Mouse (Mus musculus): ENCODE data around the gene Mep1a.
A peak's percentile ranks its signal among the peaks of the same experiment; 100 is the strongest.
"Not testable (repeated sequence)": the region's sequence is repeated elsewhere in the genome, so short reads cannot be mapped to it uniquely, and the experiment has no call there.

Mep1a gene

GRCm38 (mm10) chr17:43502592-43502991 lies at the start of gene Mep1a:
Gene Mep1a, minus strand, starts transcription at chr17:43502812.
- no peak for DNase-seq (ENCODE audit: low spot score)

- no peak for DNase-seq (ENCODE audit: low spot score)
These were observed 48.6 kb upstream of the Mep1a start for GRCm38 (mm10) chr17:43551122-43551630.

- no peak for DNase-seq (ENCODE audit: low spot score)
These were observed 41.4 kb upstream of the Mep1a start for GRCm38 (mm10) chr17:43544040-43544439.

DNA sequence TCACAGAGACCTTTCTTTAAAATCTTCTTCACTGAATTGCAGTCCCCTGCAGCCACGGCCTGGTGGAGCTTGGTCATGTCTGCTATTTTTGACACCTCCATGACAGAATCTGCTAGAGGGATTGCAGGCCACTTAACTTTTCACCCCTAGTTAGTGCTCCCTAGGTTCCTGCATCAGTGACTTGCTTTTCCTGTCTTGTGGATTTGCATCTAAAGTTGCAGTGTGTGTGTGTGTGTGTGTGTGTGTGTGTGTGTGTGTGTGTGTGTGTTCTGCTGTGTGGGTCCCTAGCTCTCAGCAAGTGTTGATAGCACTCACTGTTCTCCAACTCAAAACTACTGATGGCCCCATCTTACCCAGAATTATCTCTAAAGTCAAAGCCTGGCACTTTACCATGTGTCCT lies 40.9 kb upstream of the Mep1a start, which contains the start of gene Ankrd66:
Ankrd66 (minus strand) TSS at position 101 of the 400 bp plus-strand sequence.
- DNase-seq (ENCODE audit: low spot score): no peak

GRCm38 (mm10) chr17:43538767-43539166 lies 36.2 kb upstream of the Mep1a start:
- no peak for DNase-seq (ENCODE audit: low spot score)

- not testable (repeated sequence) for DNase-seq (ENCODE audit: low spot score)
These were observed 34.2 kb upstream of the Mep1a start for GRCm38 (mm10) chr17:43536841-43537240.

DNA sequence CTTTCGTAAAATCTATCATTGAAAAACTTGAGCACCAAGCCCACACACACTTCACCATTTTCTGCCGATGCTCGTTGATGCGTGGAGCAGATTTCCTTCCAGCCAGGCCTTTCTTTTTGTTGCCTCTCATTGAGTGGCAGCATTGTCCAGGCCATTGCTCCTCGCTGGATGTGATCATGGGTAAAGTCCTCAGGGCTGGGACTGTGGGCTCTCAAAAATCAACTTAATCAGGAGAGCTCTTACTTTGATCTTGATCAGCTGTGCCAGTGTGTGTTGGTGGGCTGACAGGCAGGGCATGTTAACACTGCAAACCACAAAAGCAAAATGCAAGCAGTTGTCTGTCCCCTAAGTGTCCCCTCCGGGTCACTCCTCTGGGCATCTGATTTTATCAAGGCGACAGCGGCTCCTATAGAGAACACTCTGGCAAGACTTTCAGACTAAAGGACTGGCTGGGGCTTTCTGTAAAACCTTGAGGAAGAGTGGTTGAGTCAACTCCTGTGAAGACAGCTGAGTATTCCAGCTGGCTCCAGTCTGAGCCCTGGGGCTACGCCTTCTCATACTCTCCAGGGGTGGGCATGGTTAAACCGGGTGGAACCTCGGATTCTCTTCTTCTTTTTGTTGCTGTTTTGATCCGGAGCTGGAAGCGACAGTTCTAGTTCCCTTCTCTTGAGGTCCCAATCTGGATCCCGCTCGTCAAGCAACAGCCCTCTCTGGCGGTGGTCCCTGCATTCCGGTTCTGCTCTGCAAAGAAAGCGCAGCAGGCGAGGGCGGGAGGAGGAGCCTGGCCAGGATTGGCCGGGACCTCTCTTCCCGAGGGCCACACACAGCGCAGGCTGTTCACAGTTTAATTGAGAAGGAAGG lies 32.0 kb upstream of the Mep1a start:
- peak; percentile 50 for DNase-seq (ENCODE audit: low spot score)

- DNase-seq (ENCODE audit: low spot score): no peak
These were observed 28.6 kb upstream of the Mep1a start for GRCm38 (mm10) chr17:43531192-43531591.

DNA sequence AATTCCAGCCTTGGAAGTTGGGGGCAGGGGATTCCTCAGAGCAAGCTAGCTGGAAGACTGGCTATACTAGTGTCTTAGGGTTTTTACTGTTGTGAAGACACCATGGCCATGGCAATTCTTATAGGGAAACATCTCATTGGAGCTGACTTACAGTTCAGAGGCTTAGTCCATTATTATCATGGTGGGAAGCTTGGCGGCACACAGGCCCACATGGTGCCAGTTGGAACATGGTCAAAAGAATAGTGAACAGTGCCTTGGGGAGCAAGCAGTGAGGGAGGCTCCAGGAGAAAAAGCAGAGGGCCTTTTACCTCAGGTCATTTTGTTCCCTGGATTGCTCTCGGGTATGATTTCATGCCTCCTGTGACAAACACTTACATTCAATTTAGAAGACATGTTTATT lies 27.9 kb upstream of the Mep1a start:
- DNase-seq (ENCODE audit: low spot score): no peak

DNA sequence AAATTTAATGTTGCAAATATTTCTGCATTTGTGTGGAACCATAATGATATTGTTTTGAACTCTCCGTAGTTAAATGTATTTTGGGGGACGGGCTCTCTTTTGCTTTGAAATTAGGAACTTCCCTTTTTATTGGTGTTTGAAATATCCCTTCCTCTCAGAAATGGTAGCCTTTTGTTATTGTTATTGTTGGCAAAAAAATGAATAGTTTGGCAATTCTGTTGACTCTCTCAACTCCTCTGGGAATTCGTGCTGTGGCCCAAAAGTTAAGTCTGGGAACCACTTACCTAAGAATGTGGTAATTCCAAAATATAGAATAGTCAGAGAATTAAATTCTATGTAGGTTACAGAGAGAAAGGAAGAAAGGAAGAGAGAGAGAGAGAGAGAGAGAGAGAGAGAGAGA lies 17.6 kb upstream of the Mep1a start:
- no peak for DNase-seq (ENCODE audit: low spot score)

DNA sequence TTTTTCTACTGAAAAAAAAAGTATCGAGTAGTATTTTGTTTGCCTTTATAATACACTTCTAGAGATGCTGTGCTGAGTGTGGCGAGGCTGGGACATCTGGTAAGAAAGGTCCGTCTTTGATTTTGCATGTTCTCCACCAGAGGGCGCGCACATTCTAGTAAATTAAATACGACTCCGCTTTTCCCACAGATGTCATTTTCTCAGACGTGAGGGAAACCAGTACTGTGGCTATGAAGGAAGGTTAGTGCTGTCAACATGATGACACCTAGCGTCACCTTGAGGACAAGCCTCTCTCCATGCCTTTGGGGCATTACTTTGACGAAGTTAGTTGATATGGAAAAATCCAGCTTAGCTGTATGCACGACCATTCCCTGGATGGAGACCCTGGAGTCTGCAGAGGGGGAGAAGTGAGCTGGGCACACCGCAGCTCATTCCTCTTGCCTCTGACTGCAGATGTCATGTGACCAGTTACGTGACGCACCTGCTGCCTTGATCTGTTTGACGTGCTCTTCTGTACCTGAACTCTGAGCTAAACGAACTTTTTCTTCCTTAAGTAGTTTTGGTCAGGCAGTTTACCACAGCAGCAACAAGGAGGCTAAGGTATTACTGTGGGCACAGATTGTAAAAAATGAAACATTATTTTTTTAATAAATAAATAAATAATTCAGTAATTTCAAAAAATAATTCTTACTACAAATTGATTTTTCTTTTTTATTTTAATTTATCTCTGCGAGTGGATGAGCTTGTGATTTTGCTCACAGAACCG lies 16.2 kb upstream of the Mep1a start:
- peak; percentile 49 for DNase-seq (ENCODE audit: low spot score)

- no peak for DNase-seq (ENCODE audit: low spot score)
These were observed 8.2 kb upstream of the Mep1a start for GRCm38 (mm10) chr17:43510782-43511181.

DNA sequence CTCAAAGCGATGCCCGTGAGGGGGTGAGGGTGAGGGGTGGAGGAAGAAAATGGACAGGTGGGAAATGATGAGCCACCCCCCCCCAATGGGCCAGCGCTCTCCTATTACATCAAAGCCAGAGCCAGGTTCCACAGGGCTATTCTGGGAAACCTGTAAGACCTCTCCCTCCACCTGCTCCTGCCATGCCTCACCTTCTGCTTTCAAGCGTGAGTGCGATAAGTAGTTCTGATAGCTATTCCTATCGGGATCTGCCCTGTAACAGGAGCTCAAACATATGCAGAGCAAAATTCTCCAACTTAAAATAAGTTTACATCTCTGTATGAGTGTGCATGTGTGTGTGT lies 2.0 kb upstream of the Mep1a start:
- no peak for DNase-seq (ENCODE audit: low spot score)

DNA sequence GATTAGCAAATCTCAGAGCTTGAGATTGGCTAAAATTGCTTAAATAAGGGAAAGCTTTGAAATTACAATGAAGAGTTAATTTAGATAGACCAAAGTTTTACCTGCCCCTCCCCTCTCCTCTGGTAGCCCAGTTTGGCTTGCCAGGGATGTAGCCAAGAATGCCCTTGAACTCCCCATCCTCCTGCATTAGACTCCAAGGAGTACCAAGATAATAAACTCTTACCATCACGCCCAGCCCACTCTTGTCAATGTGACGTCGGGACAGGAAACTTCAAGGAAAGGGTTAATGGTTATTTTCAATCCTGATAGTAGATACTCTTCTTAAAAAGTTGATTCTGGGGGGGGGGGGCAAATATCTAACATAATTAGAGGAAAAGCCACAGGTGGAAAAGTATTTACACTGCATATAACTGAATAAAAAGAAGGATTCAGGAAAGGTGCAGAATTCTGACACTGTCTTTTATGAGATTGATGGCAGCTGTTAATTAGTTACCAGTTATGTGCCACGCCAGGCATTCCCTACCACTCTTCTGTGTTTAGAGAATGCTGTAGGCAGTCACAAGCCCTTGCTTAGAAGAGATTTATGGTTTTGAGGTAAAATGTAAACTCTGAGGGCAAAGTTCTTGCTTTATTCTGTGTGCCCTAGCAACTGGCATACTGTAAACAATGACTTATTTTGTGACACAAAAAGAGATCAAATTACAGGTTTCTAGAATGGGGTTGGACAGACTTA lies 1.4 kb upstream of the Mep1a start:
- no peak for DNase-seq (ENCODE audit: low spot score)

DNA sequence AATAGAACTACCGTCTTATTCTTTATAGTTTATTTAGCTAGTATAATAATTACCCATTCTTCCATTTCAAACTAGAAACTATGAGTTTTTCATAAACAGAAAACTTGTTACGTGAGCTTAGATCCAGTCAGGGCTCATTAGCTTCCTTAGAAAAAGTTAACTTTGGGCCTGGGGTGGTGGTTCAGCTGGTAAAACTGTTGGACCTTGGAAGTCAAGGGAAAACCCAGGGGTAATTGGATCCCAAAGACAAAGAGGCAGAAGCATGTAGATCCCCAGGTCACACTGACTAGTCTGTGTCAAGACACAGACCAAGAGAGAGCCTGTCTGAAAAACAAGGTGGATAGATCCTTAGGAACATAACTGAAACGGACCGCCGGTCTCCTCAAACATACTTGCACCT lies 981 bp downstream of the Mep1a start:
- DNase-seq (ENCODE audit: low spot score): no peak

DNA sequence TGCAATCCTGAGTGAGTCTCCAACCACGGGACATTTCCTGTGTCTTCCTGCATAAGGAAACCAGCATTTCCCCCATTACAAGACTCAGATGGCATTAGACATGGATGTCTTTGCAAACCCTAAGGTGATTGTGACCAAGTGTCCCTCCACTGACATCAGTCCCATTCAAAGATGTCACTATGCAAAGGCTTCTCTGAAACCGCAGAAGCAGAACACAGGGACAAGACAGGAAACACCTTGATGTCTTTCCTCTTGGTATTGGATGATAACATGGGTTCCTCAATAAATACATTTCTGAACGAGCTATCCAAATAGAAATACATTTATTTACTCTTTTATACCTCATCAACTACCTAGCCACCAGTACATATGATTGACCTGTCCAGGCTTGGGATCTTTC lies 1.4 kb downstream of the Mep1a start:
- DNase-seq (ENCODE audit: low spot score): no peak

DNA sequence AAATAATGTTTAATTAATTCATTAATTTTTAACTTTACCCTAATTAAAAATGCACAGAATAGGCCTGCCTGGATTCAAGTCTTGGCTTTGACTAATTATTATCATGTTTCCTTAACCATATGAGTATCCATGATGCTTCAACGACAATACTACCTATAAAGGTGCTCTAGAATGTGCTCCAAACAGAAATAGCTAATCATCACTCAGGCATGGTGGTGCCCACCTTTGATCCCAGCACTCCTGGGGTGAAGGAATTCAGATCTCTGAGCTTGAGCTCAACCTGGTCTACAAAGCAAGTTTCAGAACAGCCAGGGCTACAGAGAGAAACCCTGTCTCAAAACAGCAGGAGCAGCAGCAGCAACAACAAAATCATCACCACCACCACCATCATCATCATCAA lies 2.1 kb downstream of the Mep1a start:
- no peak for DNase-seq (ENCODE audit: low spot score)

DNA sequence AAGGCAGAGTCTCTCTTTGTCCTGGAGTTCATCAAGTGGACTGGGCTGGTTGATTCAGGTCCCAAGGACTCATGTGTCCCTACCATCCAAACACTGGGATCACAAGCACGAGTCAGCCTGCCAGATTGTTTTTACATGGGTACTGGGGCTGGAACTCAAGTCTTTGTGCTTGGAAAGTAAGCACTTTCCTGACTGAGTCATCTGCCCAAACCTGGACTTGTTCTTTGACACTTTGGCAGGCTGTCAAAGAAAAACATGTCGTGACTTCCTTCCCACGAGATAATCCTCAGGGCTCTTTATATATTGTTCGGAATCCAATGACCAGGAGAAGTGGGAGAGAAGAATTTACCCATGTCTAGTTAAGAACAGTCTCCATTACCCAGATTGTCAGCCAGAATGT lies 5.1 kb downstream of the Mep1a start:
- DNase-seq (ENCODE audit: low spot score): no peak

GRCm38 (mm10) chr17:43495502-43495901 lies 7.1 kb downstream of the Mep1a start:
- DNase-seq (ENCODE audit: low spot score): no peak

DNA sequence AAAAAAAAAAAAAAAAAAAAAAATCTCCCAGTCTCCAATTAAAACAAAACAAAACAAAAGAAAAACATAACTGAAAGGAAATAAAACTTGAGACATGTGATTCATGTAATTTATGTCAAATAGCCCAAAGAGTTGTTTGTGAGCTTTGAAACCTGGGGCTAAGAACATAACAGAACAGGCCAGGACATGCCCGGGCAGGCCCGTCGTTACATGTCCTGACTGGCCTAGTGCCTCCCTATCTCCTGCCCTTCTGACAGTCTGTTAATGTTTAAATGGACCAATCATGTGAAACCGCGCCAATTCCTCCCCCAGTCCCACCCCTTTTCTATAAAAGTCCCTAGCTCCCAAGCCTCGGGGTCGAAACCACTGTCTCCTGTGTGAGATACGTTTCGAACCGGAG lies 12.2 kb downstream of the Mep1a start:
- DNase-seq (ENCODE audit: low spot score): not testable (repeated sequence)

DNA sequence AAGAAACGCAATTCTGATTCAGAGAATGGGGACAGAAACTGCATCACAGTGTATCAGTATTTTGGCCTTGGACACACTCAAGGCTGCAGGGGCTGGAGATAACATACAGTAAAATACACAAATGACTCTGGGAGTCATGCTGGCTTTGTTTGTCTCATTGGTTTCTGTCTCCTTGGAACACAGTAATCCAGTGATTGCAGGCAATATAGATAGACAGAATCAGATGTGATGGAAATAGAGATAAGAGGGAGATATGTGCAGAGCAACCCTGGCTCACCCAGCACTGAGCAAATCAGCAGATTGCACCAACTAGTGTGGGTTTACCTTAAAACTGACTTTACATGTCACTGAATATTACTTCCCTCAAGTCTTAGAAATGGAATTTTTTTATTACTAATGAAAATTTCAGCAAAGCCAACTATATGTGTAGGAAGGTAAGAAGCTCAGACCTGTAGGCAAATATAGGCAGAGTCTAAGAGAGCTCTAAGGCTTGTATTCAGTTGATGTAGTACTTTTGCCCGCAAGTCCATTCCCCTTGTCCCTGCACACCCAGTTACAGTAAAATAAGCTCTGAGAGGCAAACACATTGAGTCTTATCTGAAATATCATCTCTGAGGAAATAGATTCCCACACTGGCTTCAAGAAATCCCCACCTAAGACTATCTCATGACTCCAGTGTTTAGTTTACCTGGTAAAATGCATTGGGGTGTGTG lies 14.0 kb downstream of the Mep1a start:
- no peak for DNase-seq (ENCODE audit: low spot score)

GRCm38 (mm10) chr17:43485982-43486381 lies 16.6 kb downstream of the Mep1a start:
- no peak for DNase-seq (ENCODE audit: low spot score)

All from ovary, postnatal 36 days (tissue).